Mouse (Mus musculus) liver, adult 2 months (tissue): Measurements from ENCODE around the gene Rabepk. TPM values are rescaled to one million over a fixed set of nuclear protein-coding genes. Genes with fewer than 3 reads are reported as not detected.

Experiments used
- DNase-seq: peaks from one replicate; pipeline ENCODE4 v3.0.0-alpha.2; 2011; ENCODE audit warnings: low read depth, low spot score; ENCODE audit errors: extremely low read depth
- H3K27ac ChIP-seq: fragments of 200-500 bp; replicated peaks from 2 replicates; pipeline ENCODE4 v1.5.1; 2012; ENCODE audit warnings: low read depth, mild to moderate bottlenecking, control low read depth, inconsistent platforms, low read length; ENCODE audit not compliant: insufficient read depth
- H3K27me3 ChIP-seq: fragments of 200-500 bp; 2 replicates; pipeline ENCODE4 v1.6.1; 2012; ENCODE audit warnings: mild to moderate bottlenecking, moderate library complexity, low read length, inconsistent platforms; ENCODE audit not compliant: control insufficient read depth, insufficient read depth
- H3K36me3 ChIP-seq: fragments of 200-500 bp; 2 replicates; pipeline ENCODE4 v1.6.1; 2012; ENCODE audit warnings: low read length, inconsistent platforms; ENCODE audit not compliant: control insufficient read depth, insufficient read depth
- H3K4me1 ChIP-seq: fragments of 200-500 bp; 2 replicates; pipeline ENCODE4 v1.6.1; 2011; ENCODE audit warnings: low read length; ENCODE audit not compliant: control insufficient read depth, insufficient read depth
- H3K4me3 ChIP-seq: fragments of 200-500 bp; 2 replicates; pipeline ENCODE4 v1.5.1; 2011; ENCODE audit warnings: low read depth, mild to moderate bottlenecking, control low read depth, low read length, moderate library complexity; ENCODE audit not compliant: insufficient read depth
- H3K79me2 ChIP-seq: fragments of 200-500 bp; 2 replicates; pipeline ENCODE4 v1.6.1; 2012; ENCODE audit warnings: inconsistent platforms, mild to moderate bottlenecking, low read length, moderate library complexity; ENCODE audit not compliant: control insufficient read depth, insufficient read depth
- H3K9ac ChIP-seq: fragments of 200-500 bp; 2 replicates; pipeline ENCODE4 v1.6.1; 2012; ENCODE audit warnings: low read depth, mild to moderate bottlenecking, control low read depth, inconsistent platforms, low read length
- CTCF ChIP-seq: fragments of 200-500 bp; IDR thresholded peaks from 2 replicates; pipeline ENCODE4 v1.5.1; 2011; ENCODE audit warnings: low read depth, low read length, control low read depth
- POLR2A ChIP-seq: fragments of 200-500 bp; IDR thresholded peaks from 2 replicates; pipeline ENCODE4 v1.6.1; 2011; ENCODE audit warnings: low read length, control low read depth; ENCODE audit not compliant: insufficient read depth; ENCODE audit errors: extremely low read depth
- WGBS: fragments of 180-500 bp; shearing (Covaris S2); methylation state at CpG from one replicate; pipeline ENCODE4 v1.1.7; 2018; 5-methylcytosine and 5-hydroxymethylcytosine counted together
- polyA plus RNA-seq: library from polyadenylated mRNA; depleted of rRNA; stranded (reverse); fragments of >200 nt; gene quantifications from 2 replicates; pipeline ENCODE4 v1.2.3, GENCODE M21; 2012
- total RNA-seq: library from RNA; depleted of rRNA; stranded (reverse); fragments of >200 nt; gene quantifications from 2 replicates; pipeline ENCODE4 v1.2.3, GENCODE M21; 2014

Rabepk gene
- total and polyA plus RNA-seq, 2 experiments = 12.1 to 14.7 TPM

GRCm38 (mm10) chr2:34772252-34773235, 27.2 kb downstream of the Rabepk start:
- under 1% methylated on average over 50 of the region's 50 CpGs for WGBS
- peak overlapping the region; percentile 95 for H3K9ac ChIP-seq
- H3K27me3 ChIP-seq = no peaks in the 10 kb centered on the region
- H3K27ac ChIP-seq = peak overlapping the region; percentile 86
- DNase-seq = peak; percentile 48
- H3K36me3 ChIP-seq = peaks cover 47% of the 10 kb centered on the region
- peaks cover 18% of the 10 kb centered on the region for H3K79me2 ChIP-seq
- H3K4me1 ChIP-seq = peaks cover 26% of the 10 kb centered on the region
- TF ChIP-seq POLR2A = no peak
- TF ChIP-seq CTCF = 0 out of 2 replicates have a peak, but pooled peaks have one; percentile 3
- peak overlapping the region; percentile 88 for H3K4me3 ChIP-seq

GRCm38 (mm10) chr2:34771368-34772226, 28.1 kb downstream of the Rabepk start, which contains the start of gene Hspa5:
Hspa5 (plus strand) TSS chr2:34771970.
- Histone ChIP-seq H3K27ac (peak within 1 kb of the TSS; percentile 87), H3K4me3 (peak within 1 kb of the TSS; percentile 93), H3K79me2 (peaks cover 18% of the 10 kb centered on the region), H3K36me3 (peaks cover 38% of the 10 kb centered on the region), H3K27me3 (no peaks in the 10 kb centered on the region), H3K4me1 (peaks cover 26% of the 10 kb centered on the region), H3K9ac (peak within 1 kb of the TSS; percentile 95)
- WGBS = under 1% methylated on average over 60 of the region's 60 CpGs
- TF ChIP-seq POLR2A (peak; percentile 100), CTCF (no peak)
- DNase-seq = peak; percentile 99

GRCm38 (mm10) chr2:34770951-34771350, 28.8 kb downstream of the Rabepk start:
- Histone ChIP-seq H3K27me3 (no peaks in the 10 kb centered on the region), H3K9ac (peak overlapping the region; percentile 92), H3K36me3 (peaks cover 32% of the 10 kb centered on the region), H3K27ac (peak overlapping the region; percentile 87), H3K4me3 (peak overlapping the region; percentile 93), H3K79me2 (peaks cover 18% of the 10 kb centered on the region), H3K4me1 (peaks cover 26% of the 10 kb centered on the region)
- no peak for TF ChIP-seq POLR2A
- 0% methylated on average over 6 of the region's 6 CpGs for WGBS
- peak; percentile 35 for DNase-seq

DNA sequence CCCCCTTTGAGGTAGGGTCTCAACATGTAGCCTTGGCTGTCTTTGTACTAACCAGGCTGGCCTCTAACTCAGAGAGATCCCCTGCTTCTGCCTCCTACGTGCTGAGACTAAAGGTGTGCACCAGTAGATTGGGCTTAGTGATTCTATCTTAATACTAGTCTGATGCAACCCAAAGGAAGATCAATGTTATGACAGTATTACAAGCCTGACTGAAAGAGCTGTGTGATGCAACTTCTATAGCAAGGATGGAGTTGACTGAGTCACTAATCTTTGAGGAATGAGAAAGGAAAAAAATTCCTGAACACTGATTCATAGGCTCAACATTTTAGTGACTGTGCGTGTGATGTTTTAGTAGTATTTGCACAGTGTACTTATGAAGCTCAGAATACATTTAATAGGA, 29.7 kb downstream of the Rabepk start:
- 47% methylated on average over 2 of the region's 2 CpGs for WGBS
- DNase-seq = peak; percentile 72
- Histone ChIP-seq H3K36me3 (peaks cover 24% of the 10 kb centered on the region), H3K9ac (no peak overlapping the region), H3K79me2 (peaks cover 18% of the 10 kb centered on the region), H3K4me3 (no peak overlapping the region), H3K4me1 (peaks cover 22% of the 10 kb centered on the region), H3K27me3 (no peaks in the 10 kb centered on the region), H3K27ac (no peak overlapping the region; the same call in 1 of the 2 replicates)
- no peak for TF ChIP-seq POLR2A
- no peak for TF ChIP-seq CTCF

GRCm38 (mm10) chr2:34764801-34765200, 34.9 kb downstream of the Rabepk start:
- 83% methylated on average over 12 of the region's 12 CpGs for WGBS
- no peaks in the 10 kb centered on the region for H3K4me1 ChIP-seq
- H3K36me3 ChIP-seq = no peaks in the 10 kb centered on the region
- no peak overlapping the region for H3K9ac ChIP-seq
- no peak for TF ChIP-seq POLR2A
- no peak for TF ChIP-seq CTCF
- no peaks in the 10 kb centered on the region for H3K27me3 ChIP-seq
- no peak for DNase-seq
- H3K79me2 ChIP-seq = no peaks in the 10 kb centered on the region
- H3K4me3 ChIP-seq = no peak overlapping the region
- no peak overlapping the region for H3K27ac ChIP-seq
